Mouse (Mus musculus) layer of hippocampus, adult 11-12 months (tissue): Measurements from ENCODE around the gene Adgrg5.
A peak's percentile ranks its signal among the peaks of the same experiment; 100 is the strongest.

Experiments
- DNase-seq: peaks from one replicate; pipeline ENCODE4 v3.0.0; 2022; ENCODE audit warnings: low spot score

The Adgrg5 gene

GRCm38 (mm10) chr8:94917352-94917751 is 6.1 kb upstream of the Adgrg5 start:
- peak; percentile 85 for DNase-seq

GRCm38 (mm10) chr8:94917851-94918495 is 5.5 kb upstream of the Adgrg5 start, which contains the start of gene Ccdc102a:
Ccdc102a (minus strand) TSS chr8:94918098.
- DNase-seq, result no peak

- no peak for DNase-seq
Measured at GRCm38 (mm10) chr8:94919256-94919655, 4.2 kb upstream of the Adgrg5 start.

GRCm38 (mm10) chr8:94922176-94922575 is 1.3 kb upstream of the Adgrg5 start:
- no peak for DNase-seq

- DNase-seq, result no peak
Measured at GRCm38 (mm10) chr8:94922602-94923001, 892 bp upstream of the Adgrg5 start.

- DNase-seq, result no peak
Measured at GRCm38 (mm10) chr8:94928227-94928626, 4.7 kb downstream of the Adgrg5 start.

GRCm38 (mm10) chr8:94933918-94934317 is 10.4 kb downstream of the Adgrg5 start:
- DNase-seq, result no peak

- DNase-seq, result no peak
Measured at GRCm38 (mm10) chr8:94935172-94935571, 11.7 kb downstream of the Adgrg5 start.

GRCm38 (mm10) chr8:94942566-94942965 is 19.1 kb downstream of the Adgrg5 start:
- peak; percentile 55 for DNase-seq

- peak; percentile 43 for DNase-seq
Measured at GRCm38 (mm10) chr8:94945185-94945584, 21.7 kb downstream of the Adgrg5 start.

- no peak for DNase-seq
Measured at GRCm38 (mm10) chr8:94948421-94948820, 24.9 kb downstream of the Adgrg5 start.

- DNase-seq, result no peak
Measured at GRCm38 (mm10) chr8:94949010-94949409, 25.5 kb downstream of the Adgrg5 start.

- DNase-seq, result peak; percentile 86
Measured at GRCm38 (mm10) chr8:94950046-94950445, 26.6 kb downstream of the Adgrg5 start.

- no peak for DNase-seq
Measured at GRCm38 (mm10) chr8:94950458-94950857, 27.0 kb downstream of the Adgrg5 start.

- DNase-seq, result no peak
Measured at GRCm38 (mm10) chr8:94952086-94952485, 28.6 kb downstream of the Adgrg5 start.

- DNase-seq, result no peak
Measured at GRCm38 (mm10) chr8:94953624-94954367, 30.3 kb downstream of the Adgrg5 start.

- DNase-seq, result no peak
Measured at GRCm38 (mm10) chr8:94954368-94954737, 30.9 kb downstream of the Adgrg5 start.

- DNase-seq, result peak; percentile 50
Measured at GRCm38 (mm10) chr8:94954921-94955758, 31.6 kb downstream of the Adgrg5 start.

- no peak for DNase-seq
Measured at GRCm38 (mm10) chr8:94956078-94956574, 32.6 kb downstream of the Adgrg5 start.

GRCm38 (mm10) chr8:94962201-94962600 is 38.7 kb downstream of the Adgrg5 start:
- DNase-seq, result no peak

GRCm38 (mm10) chr8:94964828-94965227 is 41.3 kb downstream of the Adgrg5 start:
- no peak for DNase-seq

- peak; percentile 63 for DNase-seq
Measured at GRCm38 (mm10) chr8:94966578-94966977, 43.1 kb downstream of the Adgrg5 start.
